Mouse (Mus musculus) bone marrow, adult 2 months (tissue): Measurements from ENCODE around the gene Fam129b.

Source experiments
- CTCF ChIP-seq: fragments of 200-500 bp; IDR thresholded peaks from 2 replicates; pipeline ENCODE4 v1.5.1; 2011; ENCODE audit warnings: low read length, control low read depth; ENCODE audit not compliant: control insufficient read depth, insufficient read depth
- POLR2A ChIP-seq: fragments of 200-500 bp; IDR thresholded peaks from 2 replicates; pipeline ENCODE4 v1.6.1; 2011; ENCODE audit warnings: low read depth, mild to moderate bottlenecking, control low read depth, low read length, borderline replicate concordance; ENCODE audit not compliant: control insufficient read depth

DNA sequence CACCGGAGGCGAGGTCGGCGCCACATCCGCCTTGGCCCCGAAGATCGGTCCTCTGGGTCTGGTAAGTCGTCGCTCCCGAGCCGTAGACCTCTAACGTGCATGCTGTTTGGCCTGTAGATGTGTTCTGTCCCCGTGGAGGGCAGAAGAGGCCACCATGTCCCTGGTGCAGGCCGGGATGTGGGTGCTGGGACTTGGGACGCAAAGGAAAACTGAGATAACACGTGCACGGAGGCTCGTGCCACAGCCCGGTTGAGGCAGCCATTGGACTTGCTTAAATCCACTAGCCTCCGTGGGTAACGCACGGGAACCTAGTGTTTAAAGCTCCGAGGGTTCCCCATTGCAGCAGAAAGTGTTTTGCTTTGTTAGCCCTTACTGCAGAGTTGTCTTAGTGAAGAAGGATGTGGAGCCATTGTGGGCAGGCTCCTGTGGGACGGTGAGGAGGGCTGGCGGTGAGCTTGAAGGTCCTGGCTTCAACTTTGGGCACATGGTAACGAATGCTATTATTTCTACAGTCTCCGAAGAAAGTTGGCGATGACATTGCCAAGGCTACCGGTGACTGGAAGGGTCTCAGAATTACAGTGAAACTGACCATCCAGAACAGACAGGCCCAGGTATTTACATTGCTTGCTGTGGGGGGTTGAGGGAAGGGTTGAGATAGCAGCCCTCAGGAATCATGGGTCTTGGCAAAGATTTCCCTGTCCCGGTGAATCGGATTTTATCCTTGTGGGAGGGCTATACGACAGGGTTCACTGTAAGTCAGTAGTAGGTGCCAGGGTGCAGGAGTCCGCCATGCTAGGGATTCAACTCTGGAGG is 86.4 kb downstream of the Fam129b start:
- TF ChIP-seq CTCF, result no peak
- no peak for TF ChIP-seq POLR2A
